Mouse (Mus musculus) cerebellum, adult (tissue): ENCODE results near the gene Tnf.
"Not testable (repeated sequence)": the region's sequence is repeated elsewhere in the genome, so short reads cannot be mapped to it uniquely, and the experiment has no call there.

Experiments
- ATAC-seq: cut with Nextera tagmentation; 2 replicates; pipeline ENCODE4 v1.9.2; 2017; ENCODE audit warnings: mild to moderate bottlenecking, moderate library complexity, mixed read lengths; ENCODE audit not compliant: insufficient number of reproducible peaks, low FRiP score, low TSS enrichment

The Tnf gene

DNA sequence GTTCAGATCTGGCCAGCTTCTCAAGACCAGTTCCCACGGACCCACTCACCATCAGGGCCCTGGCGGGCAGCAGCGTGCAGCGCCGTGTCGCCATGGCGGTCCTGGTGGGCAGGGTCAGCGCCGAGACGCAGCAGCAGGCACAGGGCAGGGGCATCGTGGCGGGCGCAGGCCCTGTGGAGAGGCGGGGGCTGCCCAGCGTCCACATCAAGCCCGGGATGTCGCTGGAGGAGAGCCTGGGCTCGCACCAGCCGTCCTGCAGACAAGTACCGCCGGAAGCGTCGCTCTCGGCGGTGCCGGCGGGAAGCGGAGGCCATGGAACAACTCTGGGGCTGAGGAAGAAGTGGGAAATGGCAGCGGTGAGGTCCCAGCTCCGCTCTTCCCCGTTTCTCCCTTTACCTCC is 33.1 kb upstream of the Tnf start:
- no peak for ATAC-seq

DNA sequence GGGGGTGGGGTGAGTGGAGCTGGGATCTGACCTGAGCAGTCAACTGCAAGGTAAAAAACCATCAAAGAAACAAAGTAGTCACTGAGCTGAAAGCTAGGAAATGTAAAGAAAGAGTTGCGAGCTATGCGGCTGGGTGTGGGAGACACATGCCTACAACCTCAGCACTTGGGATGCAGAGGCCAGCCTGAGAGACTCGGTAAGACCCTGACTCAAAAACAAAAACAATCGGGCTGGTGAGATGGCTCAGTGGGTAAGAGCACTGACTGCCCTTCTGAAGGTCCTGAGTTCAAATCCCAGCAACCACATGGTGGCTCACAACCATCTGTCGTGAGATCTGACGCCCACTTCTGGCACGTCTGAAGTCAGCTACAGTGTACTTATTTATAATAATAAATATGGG is 32.3 kb upstream of the Tnf start:
- not testable (repeated sequence) for ATAC-seq

DNA sequence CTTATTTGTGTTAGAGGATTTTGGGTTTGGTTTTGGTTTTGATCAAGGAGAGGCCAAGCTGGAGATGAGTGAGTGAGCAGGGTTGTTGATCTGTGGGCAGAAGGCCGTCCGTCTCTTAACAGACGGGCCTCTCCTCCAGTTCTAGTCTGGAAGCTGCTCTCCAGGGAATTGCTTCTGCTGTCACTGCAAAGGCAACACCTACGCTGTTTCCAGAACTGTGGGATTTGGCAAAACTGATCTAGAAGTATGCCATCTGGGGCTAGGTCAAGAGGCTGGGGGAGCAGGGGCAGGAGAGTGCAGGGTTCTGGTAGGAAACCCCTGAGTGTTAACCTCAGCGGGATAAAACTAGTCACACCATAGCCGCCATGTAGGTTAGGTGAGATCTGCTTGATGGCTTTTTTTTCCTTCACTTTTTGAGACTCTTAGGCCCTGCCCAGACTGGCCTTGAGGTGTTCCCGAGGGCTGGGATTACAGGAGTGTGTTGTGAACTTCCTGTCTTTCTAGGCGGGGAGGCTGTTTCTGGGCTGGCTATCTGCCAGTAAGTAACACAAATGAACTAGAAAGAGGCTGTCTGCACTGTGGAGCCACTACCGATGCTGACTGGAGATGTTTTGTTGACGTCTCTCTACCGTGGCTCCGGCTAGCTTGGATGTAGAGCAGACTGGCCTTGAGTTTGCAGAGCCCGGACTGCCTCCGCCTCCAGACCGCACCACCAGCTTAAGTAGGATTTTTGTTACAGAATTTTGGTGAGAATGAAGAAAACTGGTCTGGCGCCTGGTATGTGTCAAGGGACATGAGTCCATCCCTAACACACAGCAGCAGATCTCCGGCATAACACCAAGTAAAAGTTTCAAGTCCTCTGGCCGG is 31.5 kb upstream of the Tnf start, which contains the start of gene Atp6v1g2:
Atp6v1g2 (plus strand) TSS at position 547 of the 867 bp plus-strand sequence.
- no peak for ATAC-seq

DNA sequence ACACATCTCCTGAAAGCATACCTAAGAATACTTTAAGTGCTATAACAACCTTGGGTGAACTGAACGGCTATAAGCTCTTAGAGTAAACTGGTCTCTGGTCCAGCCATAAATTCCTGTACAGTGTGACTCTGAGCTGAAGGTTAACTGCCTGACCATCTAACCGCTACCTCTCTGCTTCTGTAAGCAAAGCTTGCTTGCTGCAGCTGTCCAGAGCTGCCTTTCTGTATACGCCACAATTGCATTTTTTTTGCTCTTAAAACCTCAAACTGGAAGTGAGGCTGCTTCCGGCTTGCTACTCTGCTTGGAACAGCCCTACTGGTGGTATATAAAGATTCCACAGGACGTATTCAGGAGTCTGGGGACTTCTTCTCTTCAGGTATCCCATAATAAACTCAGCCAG is 30.9 kb upstream of the Tnf start:
- ATAC-seq = no peak

DNA sequence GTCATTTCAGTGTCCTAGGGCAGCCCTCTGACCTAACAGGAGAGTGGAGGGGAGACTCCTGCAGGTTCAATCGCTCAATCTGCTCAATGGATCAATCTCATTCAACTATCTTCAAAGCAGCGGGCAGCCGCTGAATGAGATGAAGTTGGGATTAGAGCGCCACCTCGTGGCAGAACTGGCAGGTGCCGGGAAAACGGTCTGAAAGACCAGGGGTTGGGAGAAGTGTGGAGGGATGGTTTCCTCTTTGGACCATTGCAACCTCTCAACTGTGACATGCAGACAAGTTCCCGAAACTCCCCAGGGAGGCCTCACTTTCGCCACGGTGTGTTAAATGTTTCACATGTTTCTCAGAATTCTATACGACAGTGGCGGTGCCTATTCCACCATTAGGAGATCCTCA is 30.2 kb upstream of the Tnf start:
- ATAC-seq = no peak

DNA sequence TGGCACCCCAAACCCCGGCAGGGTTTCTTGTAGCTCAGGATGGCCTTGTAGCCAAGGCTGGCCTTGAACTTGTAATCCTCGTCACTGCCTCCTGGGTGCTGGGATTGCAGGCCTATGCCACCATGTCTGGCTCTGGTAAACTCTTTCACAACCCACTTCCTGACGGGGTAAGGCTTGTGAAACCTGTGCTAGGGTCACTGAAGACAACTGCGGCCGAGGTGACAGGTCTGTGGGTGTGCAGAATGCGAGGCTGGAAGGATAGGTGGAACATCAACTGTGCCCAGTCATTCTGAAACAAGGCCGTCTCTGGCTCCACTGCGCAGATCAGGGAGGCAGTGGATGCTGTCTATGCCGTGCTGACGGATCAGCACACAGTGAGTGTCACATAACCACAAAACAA is 29.2 kb upstream of the Tnf start:
- ATAC-seq = no peak

DNA sequence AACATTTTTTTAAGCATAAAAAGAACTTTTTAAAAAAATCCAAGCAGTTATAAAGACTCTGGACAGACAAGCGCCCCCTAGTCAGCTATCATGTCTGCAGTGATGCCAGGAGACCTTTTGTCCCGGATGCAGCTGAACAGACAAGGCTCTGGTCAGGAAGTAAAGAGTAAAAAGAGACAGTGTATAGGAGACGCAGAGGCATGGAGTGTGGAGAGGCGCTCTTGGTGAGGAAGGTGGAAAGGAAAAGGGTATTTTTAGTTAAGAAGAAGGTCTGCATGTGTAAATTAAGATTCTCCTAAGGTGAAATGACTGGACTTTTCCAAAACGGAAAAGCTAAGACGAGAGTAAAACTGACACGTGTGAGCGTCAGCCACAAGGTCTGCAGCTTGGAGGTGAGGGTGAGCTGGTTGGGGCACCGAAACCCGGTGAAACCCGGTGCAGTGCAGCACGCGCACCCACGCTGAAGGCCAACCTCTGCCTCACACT is 24.8 kb upstream of the Tnf start:
- ATAC-seq = no peak

DNA sequence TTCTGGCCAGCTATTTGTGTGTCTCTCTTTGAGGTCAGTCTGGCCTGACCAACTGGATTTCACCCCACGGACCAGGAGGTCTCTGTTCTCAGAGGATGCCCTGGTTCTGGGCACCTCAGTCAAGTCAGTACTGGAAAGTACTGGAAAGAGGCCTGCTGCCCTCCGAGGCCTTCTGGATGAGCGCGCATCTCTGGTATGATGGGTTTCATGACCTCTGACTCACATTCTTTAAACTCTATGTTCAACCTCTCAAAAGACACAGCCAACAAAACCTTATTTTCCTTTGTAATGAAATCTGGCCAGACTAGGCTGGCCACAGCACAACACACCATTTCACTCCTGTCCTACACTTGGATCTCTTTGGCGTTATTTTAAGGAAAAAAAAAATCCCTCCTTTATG is 23.6 kb upstream of the Tnf start:
- ATAC-seq = no peak

DNA sequence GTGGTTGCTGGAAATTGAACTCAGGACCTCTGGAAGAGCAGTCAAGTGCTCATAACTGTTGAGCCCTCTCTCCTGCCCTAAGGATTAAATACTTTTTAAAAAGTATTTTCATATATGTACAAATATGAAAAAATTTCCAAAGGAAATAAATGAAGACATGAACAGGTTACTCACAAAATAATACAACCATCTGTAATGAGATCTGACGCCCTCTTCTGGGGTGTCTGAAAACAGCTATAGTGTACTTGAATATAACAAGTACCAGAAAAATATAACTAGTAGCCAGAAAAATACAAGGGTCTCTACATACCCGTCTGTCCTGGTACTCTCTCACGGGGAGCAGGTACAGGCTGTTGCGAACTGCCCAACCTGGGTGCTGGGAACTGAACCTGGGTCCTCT is 22.8 kb upstream of the Tnf start:
- ATAC-seq = no peak

DNA sequence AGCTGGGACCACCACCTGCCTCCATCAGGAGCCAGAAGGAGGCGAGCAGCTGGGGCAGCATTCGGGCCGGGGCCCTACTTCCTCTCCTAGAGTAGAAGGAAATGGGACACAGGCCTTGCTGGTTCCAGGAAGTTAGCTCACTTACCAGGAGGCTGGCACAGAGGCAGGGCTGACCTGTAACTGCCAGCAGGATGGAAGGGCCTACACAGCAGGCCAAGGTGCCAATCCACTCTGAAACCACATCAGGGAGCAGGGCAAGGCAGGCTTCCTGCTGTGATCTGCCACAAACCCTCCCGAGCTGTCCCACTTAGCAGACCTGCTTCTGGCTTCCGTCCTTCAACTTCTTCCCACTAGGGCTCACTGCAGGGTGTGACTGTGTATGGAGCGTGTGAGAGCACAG is 20.5 kb upstream of the Tnf start:
- ATAC-seq = no peak

DNA sequence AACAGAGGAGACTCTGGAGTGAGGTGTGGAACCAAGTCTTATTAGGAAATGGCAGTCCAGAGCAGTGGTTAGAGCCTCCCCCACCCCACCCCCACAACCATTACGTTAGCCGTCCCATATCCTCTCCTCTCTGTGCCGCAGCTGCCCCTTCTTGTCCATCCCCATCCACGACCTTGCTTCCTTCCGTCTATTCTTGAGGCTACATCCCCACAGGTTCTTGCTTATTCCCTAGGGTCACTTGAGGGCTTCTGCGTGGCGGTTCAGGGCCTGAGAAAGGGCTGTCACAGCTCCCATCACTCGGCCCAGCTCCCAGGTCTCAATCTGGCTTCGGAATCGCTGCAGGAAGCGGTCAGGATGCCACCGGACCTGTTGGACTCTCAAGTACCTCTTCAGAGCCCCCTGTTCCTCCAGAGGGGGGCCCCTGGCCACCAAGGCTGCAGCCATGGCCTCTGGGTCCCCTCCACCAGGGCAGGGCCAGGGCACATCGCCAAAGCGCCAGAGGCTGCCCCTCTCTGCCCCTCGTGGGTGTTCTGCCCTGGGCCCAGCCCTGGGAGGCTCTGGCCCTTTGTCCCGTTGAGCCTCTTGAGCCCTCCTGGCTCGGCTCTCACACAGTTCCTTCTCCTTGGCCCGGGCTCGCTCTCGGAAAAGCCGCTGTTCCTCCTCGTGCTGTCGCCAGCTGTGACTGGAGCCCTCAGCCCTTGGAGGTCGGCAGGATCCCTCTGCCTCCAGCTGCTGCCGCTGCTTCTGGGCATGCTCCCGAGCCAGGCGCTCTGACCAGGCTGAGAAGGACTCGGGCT is 18.5 kb upstream of the Tnf start, which contains the start of gene Gm16181:
Gm16181 (plus strand) TSS at position 679 of the 797 bp plus-strand sequence.
- ATAC-seq = no peak

DNA sequence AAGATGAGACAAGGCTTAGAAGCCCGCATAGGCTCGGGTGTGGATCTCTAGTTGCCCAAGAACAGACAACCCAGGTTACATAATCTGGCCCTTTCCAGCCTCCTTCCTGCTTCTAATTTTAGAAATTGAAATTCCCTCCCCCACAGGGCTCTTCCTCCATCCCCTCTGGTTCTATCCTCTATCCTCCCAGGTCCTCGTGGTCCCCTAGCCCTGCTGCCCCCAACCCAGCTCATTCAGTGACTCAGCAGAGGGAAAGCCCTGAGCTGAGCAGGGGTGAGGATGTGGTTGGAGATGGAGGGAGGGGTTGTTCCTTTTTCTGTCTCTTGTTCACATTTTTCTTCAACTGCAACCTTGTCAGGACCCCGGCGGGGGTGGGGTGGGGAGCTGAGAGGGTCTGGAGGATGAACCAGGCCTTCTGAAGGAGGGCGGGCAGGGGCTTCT is 17.8 kb upstream of the Tnf start:
- ATAC-seq = no peak; the same call in 1 of the 2 replicates

DNA sequence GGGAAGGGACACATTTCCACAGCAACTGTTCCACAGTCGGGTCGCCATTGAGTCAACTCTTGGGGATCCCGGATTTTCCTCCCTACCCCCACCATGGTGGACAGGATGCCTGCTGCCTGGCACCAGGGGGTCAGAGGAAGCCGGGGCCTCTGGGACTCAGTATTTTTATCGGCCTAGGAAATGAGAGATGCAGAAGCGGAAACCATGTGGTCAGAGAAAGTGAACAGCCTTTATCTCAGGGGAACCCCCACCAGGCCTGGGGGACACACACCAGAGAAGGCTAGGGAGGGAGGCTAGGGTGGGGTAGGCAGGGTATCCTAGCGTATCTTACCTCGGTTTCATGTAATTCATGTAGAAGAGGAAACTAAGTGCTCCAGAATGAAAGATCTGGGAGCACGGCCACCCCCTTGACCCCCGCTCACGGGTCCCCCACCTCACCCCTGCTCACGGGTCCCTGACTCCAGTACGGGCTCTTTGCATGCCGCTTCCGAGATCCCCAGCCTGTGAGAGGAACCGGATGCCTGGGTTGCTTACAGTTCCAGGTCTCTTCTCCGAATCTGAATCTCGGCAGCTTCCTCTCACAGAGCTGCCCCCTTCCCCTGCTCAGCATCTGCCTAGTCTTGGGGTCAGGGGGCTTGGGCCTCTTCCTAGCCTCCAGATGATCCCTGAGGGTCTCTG is 16.8 kb upstream of the Tnf start:
- ATAC-seq = no peak

DNA sequence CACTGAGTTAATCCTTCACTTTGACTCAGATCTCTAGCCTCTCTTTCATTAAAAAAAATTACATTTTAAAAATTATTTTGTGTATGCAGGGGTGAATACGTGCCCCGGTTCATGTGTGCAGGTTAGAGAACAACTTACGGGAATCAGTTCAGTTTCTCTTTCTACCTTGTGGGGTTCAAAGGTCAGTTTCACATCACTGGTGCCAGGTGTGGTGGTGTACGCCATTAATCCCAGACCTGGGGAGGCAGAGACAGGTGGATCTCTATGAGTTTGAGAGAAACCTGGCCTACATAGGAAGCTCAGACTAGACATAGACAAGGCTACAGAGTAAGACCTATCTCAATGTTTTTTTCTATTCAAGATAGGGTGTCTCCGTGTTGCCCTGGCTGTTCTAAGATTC is 11.3 kb upstream of the Tnf start:
- no peak for ATAC-seq

DNA sequence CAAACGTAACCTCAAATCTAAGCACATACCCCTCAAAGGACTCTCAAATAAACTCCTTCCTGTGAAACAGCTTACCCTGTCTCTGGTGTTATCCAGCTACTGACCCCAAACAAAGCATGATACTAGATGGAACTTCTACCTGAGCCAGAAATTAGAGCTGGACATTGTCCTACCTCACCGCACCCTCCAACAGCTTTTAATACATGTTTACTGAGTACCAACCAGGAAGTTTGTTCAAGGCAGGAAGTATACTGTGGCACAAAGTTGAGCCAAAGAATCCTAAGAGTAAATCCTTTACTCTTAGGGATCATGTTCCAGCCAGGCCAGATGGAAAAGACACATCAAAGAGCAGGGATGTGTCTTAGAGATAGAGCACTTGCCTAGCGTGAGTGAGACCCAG is 8.8 kb upstream of the Tnf start:
- ATAC-seq = no peak

DNA sequence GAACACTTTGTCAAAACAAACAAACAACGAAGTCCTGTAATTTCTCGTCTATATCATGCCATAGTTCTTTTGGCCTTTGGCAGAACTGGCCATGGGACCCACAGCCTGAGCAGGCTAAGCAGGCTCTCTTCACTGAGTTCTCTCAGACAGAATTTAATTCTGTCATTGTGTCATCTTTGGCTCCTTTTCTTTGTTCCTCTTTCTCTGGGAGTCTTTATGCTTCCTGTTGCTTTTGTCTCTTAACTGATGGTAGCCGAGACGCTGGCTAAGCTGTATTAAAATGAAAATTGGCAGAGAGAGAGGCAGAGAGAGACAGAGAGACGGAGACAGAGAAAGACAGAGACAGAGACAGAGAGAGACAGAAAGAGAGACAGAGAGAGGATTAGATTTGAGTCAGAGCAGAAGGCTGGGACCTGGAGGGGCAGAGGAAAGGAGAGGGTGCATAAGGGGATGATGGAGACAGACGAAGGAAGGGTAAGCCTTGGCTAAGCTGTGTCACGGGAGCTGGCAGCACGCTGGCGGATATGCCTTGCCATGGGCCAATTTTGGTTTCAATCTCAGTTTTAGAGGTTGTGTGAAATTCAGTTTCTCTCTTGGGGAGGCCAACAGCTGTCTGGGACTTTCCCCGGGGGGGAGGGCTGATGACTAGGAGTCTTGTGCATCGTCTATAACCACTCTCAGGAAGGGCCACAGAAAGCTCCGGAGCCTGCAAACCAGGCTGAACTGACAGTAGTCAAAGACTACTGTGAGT is 8.2 kb upstream of the Tnf start:
- no peak for ATAC-seq

DNA sequence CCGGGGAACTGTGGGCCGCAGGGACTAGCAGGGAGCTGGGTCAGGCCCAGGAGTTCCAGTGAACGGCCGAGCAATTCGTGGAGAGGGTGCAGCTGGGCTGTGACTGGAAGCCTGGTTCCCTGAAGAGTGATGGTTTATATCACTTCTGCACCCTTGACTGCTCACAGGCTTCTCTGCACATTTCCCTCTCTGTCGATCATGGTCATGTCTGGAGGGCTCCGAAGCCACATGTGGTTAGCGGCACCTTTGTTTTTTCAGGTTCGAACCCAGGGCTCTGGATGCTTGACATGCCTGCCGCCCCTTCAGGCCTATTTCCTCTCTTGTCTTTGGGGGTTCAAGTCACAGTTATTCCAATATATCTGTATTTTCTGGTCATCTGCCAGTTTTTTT is 3.6 kb upstream of the Tnf start:
- ATAC-seq = no peak

DNA sequence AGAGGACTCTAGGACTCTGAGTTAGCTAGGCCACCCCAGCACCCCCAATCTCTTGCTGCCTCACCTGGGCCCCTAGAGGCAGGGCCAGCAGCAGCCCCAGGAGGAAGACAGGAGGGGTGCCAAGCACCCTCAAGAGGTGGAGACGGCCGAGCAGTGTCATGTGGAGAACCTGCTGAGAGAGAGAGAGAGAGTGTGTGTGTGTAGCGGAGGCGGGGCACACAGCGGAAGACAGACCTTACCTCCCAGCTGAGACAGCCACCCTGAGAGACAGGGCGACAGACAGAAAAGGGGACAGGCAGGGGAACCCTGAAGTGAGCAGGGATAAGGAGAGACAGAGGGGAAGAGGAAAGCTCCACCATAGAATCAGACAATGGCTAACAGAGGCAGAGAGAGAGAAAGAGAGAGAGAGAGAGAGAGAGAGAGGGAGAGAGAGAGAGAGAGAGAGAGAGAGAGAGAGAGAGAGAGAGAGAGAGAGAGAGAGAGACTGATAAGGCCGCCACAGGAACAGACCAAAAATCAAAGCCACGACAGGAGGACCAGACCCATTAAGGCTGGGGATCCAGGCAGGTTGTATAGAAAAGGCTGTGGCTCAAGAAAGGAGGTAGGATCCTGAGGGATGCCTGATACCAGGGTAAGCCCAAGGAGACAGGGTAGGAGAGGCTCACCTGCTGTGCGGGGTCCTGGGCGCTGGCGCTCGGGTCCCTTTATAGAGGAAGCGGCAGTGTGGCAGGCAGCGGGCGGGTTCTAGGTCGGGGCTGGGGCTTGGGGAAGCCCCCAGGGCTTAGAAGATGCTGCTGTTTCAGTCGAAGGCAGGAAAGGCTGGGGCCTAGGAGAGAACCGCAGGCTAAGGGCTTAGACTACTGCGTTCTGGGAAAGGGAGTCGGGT is 2.9 kb upstream of the Tnf start, which contains the start of gene Lta:
Lta (minus strand) TSS at position 858 of the 886 bp plus-strand sequence.
- no peak for ATAC-seq

DNA sequence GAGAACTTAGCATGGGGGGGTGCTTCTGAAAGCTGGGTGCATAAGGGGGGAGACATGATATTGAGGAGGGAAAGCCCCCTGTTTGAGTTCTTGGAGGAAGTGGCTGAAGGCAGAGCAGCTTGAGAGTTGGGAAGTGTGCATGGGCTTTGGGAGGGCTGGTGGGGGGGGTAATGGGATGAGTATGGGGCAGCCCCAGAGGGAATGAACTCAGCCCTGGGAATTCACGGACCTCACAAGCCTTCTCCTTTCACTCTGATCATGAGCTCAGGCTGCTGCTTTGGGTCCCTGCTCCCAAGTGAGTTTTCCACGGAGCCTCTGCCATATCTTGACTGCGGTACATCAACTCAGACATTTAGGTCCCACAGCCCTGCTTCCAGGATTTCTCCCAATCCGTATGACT is 635 bp upstream of the Tnf start:
- no peak for ATAC-seq
